Comparison of ENCODE assay signal across 13 mouse cellular contexts in the genomic region with DNA sequence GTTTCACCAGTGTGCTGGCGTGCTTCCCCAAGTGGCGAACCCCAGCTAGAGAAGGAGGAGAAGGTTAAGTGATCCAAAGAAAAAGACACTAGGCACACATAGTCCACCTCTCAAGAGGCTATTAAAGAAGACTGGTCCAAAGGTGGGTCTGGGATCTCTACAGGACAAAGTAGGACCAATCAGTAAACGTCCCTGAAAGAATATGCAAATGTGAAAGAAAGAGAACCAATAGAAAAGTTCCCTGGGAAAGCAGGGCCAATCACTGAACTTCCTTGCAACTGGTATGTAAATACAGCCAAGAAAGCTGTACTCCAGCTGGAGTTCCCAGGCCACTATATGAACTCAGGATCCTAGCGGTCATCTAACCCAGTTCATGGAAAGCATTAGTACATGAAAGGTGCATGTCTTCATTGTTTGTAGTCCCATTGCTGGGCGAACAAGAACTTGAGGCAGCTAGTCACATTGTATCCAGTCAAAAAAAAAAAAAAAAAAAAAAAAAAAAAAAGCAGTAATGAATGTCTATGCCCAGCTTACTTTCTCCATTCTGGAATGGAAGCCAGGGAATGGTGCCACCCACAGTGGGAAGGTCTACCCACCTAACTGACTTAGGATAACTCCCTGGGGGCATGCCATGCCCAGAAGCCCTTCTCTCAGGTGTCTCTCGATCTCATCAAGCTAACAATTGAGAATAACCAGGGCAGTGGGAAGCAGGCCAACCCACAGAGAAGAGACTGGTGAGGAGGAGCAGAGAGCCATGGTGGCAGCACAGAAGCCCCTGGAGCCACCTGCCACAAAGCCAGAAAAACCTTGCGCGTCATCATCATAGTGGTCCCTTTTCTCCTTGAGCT.
A peak's percentile ranks its signal among the peaks of the same experiment; 100 is the strongest.
DNase-seq lines count a peak whose midpoint lies in the region; ATAC-seq and TF ChIP-seq lines count a peak whose summit lies in the region.
"Had no signal": no experiment of that assay in that cellular context is flagged by ENCODE, and none has a peak within 500 bp of the region (broad histone marks: within the 10 kb centered on the region; RNA-seq: fewer than 3 reads in every experiment).

No protein-coding gene starts in this region.

- TF ChIP-seq CTCF in hindbrain, postnatal 0 days (IDR thresholded peaks at IDR 0.05; ENCODE audit: low read depth) = no peak

- peaks cover 12% of the 10 kb centered on the region for H3K4me1 ChIP-seq in hindbrain, embryonic 11.5 days (replicated peaks; ENCODE audit: control insufficient read depth, insufficient read depth, low read length)
- peaks cover 24% of the 10 kb centered on the region for H3K4me1 ChIP-seq in hindbrain, postnatal 0 days (ENCODE audit: insufficient read depth, low read length)
- peaks cover 74% of the 10 kb centered on the region for H3K4me1 ChIP-seq in neural tube, embryonic 13.5 days (replicated peaks)
- peaks cover 72% of the 10 kb centered on the region for H3K4me1 ChIP-seq in forebrain, embryonic 13.5 days

- no peak for ATAC-seq in hindbrain, embryonic 11.5 days (ENCODE audit: low FRiP score)
- no peak for ATAC-seq in hindbrain, postnatal 0 days
- no peak for ATAC-seq in neural tube, embryonic 13.5 days (ENCODE audit: low read depth)
- no peak for ATAC-seq in forebrain, embryonic 13.5 days
- peak; percentile 35 for ATAC-seq in megakaryocyte progenitor cell, adult 5-6 weeks (replicated peaks; ENCODE audit: poor library complexity)
- ATAC-seq in frontal cortex, adult (ENCODE audit: low TSS enrichment) = no peak

- no peak overlapping the region for H3K4me3 ChIP-seq in hindbrain, embryonic 11.5 days (ENCODE audit: low read depth, low read length)
- H3K4me3 ChIP-seq in hindbrain, postnatal 0 days (ENCODE audit: low read length) = no peak overlapping the region
- H3K4me3 ChIP-seq in neural tube, embryonic 13.5 days = no peak overlapping the region
- no peak overlapping the region for H3K4me3 ChIP-seq in forebrain, embryonic 13.5 days
- H3K4me3 ChIP-seq: erythroblast, embryonic 14.5 days had no signal

- H3K27ac ChIP-seq in hindbrain, embryonic 11.5 days (ENCODE audit: low read depth, low read length) = peak overlapping the region; percentile 25; the same call in 1 of the 2 replicates
- no peak overlapping the region for H3K27ac ChIP-seq in hindbrain, postnatal 0 days
- peak overlapping the region; percentile 25; the same call in 1 of the 2 replicates for H3K27ac ChIP-seq in neural tube, embryonic 13.5 days (replicated peaks)
- H3K27ac ChIP-seq in forebrain, embryonic 13.5 days = peak overlapping the region; percentile 79

- H3K36me3 ChIP-seq in hindbrain, embryonic 11.5 days (ENCODE audit: control insufficient read depth, insufficient read depth, low read length) = no peaks in the 10 kb centered on the region
- no peaks in the 10 kb centered on the region for H3K36me3 ChIP-seq in hindbrain, postnatal 0 days (ENCODE audit: insufficient read depth, low read length)
- no peaks in the 10 kb centered on the region for H3K36me3 ChIP-seq in neural tube, embryonic 13.5 days
- 0 out of 2 replicates have a peak, but pooled peaks cover 3% of the 10 kb centered on the region for H3K36me3 ChIP-seq in forebrain, embryonic 13.5 days (ENCODE audit: poor library complexity, severe bottlenecking)

- H3K9me3 ChIP-seq in hindbrain, embryonic 11.5 days (ENCODE audit: control insufficient read depth, low read length) = no peaks in the 10 kb centered on the region
- no peaks in the 10 kb centered on the region for H3K9me3 ChIP-seq in hindbrain, postnatal 0 days (ENCODE audit: low read length)
- H3K9me3 ChIP-seq in neural tube, embryonic 13.5 days = no peaks in the 10 kb centered on the region
- no peaks in the 10 kb centered on the region for H3K9me3 ChIP-seq in forebrain, embryonic 13.5 days (replicated peaks)

- 81% methylated on average over 8 of the region's 8 CpGs for WGBS in hindbrain, embryonic 11.5 days
- 80% methylated on average over 8 of the region's 8 CpGs for WGBS in hindbrain, postnatal 0 days
- 75% methylated on average over 8 of the region's 8 CpGs for WGBS in neural tube, embryonic 13.5 days
- 66% methylated on average over 8 of the region's 8 CpGs for WGBS in forebrain, embryonic 13.5 days

- H3K4me2 ChIP-seq in hindbrain, embryonic 11.5 days (replicated peaks; ENCODE audit: low read depth, low read length) = no peak overlapping the region
- H3K4me2 ChIP-seq in hindbrain, postnatal 0 days (ENCODE audit: low read depth, low read length) = no peak overlapping the region
- H3K4me2 ChIP-seq in neural tube, embryonic 13.5 days = no peak overlapping the region
- no peak overlapping the region for H3K4me2 ChIP-seq in forebrain, embryonic 13.5 days

- no peak overlapping the region for H3K9ac ChIP-seq in hindbrain, embryonic 11.5 days (ENCODE audit: low read depth, low read length)
- H3K9ac ChIP-seq in hindbrain, postnatal 0 days (replicated peaks; ENCODE audit: low read length) = no peak overlapping the region
- H3K9ac ChIP-seq in neural tube, embryonic 13.5 days = no peak overlapping the region
- no peak overlapping the region for H3K9ac ChIP-seq in forebrain, embryonic 13.5 days

- no peak for DNase-seq in hindbrain, embryonic 11.5 days (ENCODE audit: low spot score)
- no peak for DNase-seq in hindbrain, postnatal 0 days (ENCODE audit: low spot score)
- DNase-seq in neural tube, embryonic 10.5 days (ENCODE audit: extremely low spot score, low spot score) = no peak
- no peak for DNase-seq in cerebellum, adult 18-20 months
- DNase-seq: cerebellum, adult 11 months; gastrocnemius, postnatal 10 days; lung, postnatal 4 days; retina, postnatal 1 day had no signal

- H3K27me3 ChIP-seq in hindbrain, embryonic 11.5 days (ENCODE audit: control insufficient read depth, insufficient read depth, low read length) = no peaks in the 10 kb centered on the region
- no peaks in the 10 kb centered on the region for H3K27me3 ChIP-seq in hindbrain, postnatal 0 days (ENCODE audit: insufficient read depth, low read length)
- H3K27me3 ChIP-seq in neural tube, embryonic 13.5 days = no peaks in the 10 kb centered on the region
- H3K27me3 ChIP-seq in forebrain, embryonic 13.5 days = no peaks in the 10 kb centered on the region
